Mouse (Mus musculus): ENCODE measurements around the gene Mgat5. TPM values are rescaled to one million over a fixed set of nuclear protein-coding genes. Genes with fewer than 3 reads are reported as not detected.

Mgat5 gene
- polyA plus RNA-seq, 1 experiment from 2014 or later, result 4.6 TPM

DNA sequence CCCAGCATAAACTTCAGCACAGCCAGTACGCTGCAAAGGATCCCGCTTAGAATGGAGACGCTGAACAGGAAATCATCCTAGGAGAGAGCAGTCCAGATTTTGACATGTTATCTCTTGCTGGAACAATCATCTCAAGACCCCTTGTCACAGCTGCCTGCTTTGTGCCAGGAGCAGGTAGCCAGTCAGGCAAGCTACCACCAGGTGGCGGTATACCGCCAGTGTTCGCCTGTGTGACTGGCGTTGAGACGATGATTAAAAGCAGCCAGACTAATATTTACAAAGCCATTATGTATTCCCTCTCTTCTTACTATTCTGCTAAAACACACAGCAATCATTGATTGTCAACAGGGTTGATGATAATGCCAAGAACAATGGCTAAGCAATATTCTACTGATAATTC lies 295.4 kb downstream of the Mgat5 start:
- no peaks in the 10 kb centered on the region for H3K4me1 ChIP-seq (replicated peaks; ENCODE audit: insufficient read depth, low read length)
- no peak overlapping the region for H3K4me3 ChIP-seq (replicated peaks; ENCODE audit: low read depth, low read length)
- H3K9me3 ChIP-seq (replicated peaks; ENCODE audit: low read length), result no peaks in the 10 kb centered on the region
- no peaks in the 10 kb centered on the region for H3K36me3 ChIP-seq (ENCODE audit: insufficient read depth, low read length)
- H3K27me3 ChIP-seq (ENCODE audit: insufficient read depth, low read length), result no peaks in the 10 kb centered on the region; the same call in 1 of the 2 replicates
- TF ChIP-seq CTCF (IDR thresholded peaks at IDR 0.05; ENCODE audit: low read depth), result peak; percentile 94
- no peak overlapping the region for H3K27ac ChIP-seq
- DNase-seq (ENCODE audit: low spot score) (peak; percentile 79), ATAC-seq (replicated peaks; ENCODE audit: low FRiP score, low read depth) (no peak)
- no peak overlapping the region for H3K4me2 ChIP-seq (ENCODE audit: low read length)
- 11% methylated on average over 8 of the region's 8 CpGs for WGBS
- H3K9ac ChIP-seq (ENCODE audit: low read depth, low read length), result no peak overlapping the region

GRCm38 (mm10) chr1:127500701-127501100 lies 295.9 kb downstream of the Mgat5 start:
- Histone ChIP-seq H3K9ac (ENCODE audit: low read depth, low read length) (no peak overlapping the region), H3K9me3 (replicated peaks; ENCODE audit: low read length) (no peaks in the 10 kb centered on the region), H3K27ac (no peak overlapping the region), H3K4me2 (ENCODE audit: low read length) (no peak overlapping the region), H3K27me3 (ENCODE audit: insufficient read depth, low read length) (no peaks in the 10 kb centered on the region; the same call in 1 of the 2 replicates), H3K4me3 (replicated peaks; ENCODE audit: low read depth, low read length) (no peak overlapping the region), H3K36me3 (ENCODE audit: insufficient read depth, low read length) (no peaks in the 10 kb centered on the region), H3K4me1 (replicated peaks; ENCODE audit: insufficient read depth, low read length) (no peaks in the 10 kb centered on the region)
- ATAC-seq (replicated peaks; ENCODE audit: low FRiP score, low read depth) (no peak), DNase-seq (ENCODE audit: low spot score) (no peak)
- no peak for TF ChIP-seq CTCF (IDR thresholded peaks at IDR 0.05; ENCODE audit: low read depth)
- 84% methylated on average over 17 of the region's 17 CpGs for WGBS

DNA sequence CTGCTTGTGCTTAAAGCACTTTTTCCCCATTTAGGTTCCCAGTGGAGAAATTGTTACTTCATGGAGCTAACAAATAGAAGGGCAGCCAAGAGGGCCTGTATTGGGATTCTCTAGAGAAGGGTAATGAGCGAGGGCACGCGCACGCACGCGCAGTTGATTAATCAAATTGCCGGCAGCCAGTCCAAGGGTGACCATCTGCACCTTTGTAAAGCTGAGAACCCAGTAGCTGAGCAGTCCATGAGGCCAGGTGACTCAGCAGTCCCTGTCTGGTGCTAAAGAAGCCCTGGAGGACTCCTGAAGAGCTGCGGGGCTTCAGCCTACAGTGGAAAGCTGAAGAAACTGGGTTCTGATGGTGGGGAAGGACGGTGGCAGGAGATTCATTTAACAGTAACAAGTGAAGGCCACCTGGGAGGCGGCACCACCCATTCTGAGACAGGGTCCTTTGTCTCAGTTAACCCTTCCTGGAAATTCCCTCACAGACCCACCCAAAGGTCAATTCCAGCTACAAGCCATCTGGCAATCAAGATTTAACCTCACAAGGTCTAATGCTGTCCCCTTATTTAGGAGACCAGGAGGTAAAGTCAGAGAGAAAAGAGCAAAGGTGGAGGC lies 302.3 kb downstream of the Mgat5 start:
- ATAC-seq (replicated peaks; ENCODE audit: low FRiP score, low read depth) (no peak), DNase-seq (ENCODE audit: low spot score) (no peak)
- 75% methylated on average over 10 of the region's 10 CpGs for WGBS
- H3K4me2 ChIP-seq (ENCODE audit: low read length), result no peak overlapping the region
- no peaks in the 10 kb centered on the region for H3K4me1 ChIP-seq (replicated peaks; ENCODE audit: insufficient read depth, low read length)
- H3K9ac ChIP-seq (ENCODE audit: low read depth, low read length), result no peak overlapping the region
- H3K27ac ChIP-seq, result no peak overlapping the region
- no peaks in the 10 kb centered on the region for H3K9me3 ChIP-seq (replicated peaks; ENCODE audit: low read length)
- no peaks in the 10 kb centered on the region for H3K27me3 ChIP-seq (ENCODE audit: insufficient read depth, low read length)
- no peaks in the 10 kb centered on the region for H3K36me3 ChIP-seq (ENCODE audit: insufficient read depth, low read length)
- TF ChIP-seq CTCF (IDR thresholded peaks at IDR 0.05; ENCODE audit: low read depth), result no peak
- no peak overlapping the region for H3K4me3 ChIP-seq (replicated peaks; ENCODE audit: low read depth, low read length)

DNA sequence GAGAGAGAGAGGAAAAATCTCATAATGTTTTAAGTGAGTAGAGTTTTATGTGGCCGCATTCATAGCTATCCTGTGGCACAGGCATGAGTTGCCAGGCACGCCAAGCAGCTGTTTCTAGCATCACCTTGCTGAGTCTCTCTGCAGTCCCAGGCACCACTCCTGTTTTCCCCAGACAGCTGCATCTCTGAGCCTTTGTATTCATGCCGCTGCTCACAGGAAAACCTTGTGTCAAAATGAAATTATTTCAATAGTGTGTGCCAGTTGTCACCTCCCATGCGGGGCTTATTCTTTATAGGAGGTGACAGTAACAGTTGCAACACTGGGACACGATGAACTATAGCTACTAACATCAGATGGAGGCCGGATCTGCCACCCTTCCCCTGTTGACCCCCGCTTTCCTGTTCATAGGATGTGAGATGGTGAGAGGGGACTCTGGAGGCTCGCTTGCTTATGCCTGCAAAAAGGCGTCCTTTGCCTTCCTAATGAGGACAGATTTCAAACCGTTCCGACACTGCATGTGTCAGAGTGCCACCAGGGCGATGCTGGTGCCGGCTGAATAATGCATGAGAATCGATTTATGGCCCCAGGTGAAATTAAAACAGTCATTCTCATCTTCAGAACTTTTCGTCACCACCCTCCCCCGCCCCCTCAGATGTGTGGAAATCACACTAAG lies 303.4 kb downstream of the Mgat5 start:
- Histone ChIP-seq H3K4me1 (replicated peaks; ENCODE audit: insufficient read depth, low read length) (no peaks in the 10 kb centered on the region), H3K4me3 (replicated peaks; ENCODE audit: low read depth, low read length) (no peak overlapping the region), H3K27ac (no peak overlapping the region), H3K36me3 (ENCODE audit: insufficient read depth, low read length) (no peaks in the 10 kb centered on the region), H3K4me2 (ENCODE audit: low read length) (no peak overlapping the region), H3K9ac (ENCODE audit: low read depth, low read length) (no peak overlapping the region), H3K9me3 (replicated peaks; ENCODE audit: low read length) (no peaks in the 10 kb centered on the region), H3K27me3 (ENCODE audit: insufficient read depth, low read length) (no peaks in the 10 kb centered on the region)
- WGBS, result 67% methylated on average over 16 of the region's 16 CpGs
- ATAC-seq (replicated peaks; ENCODE audit: low FRiP score, low read depth) (no peak), DNase-seq (ENCODE audit: low spot score) (no peak)
- no peak for TF ChIP-seq CTCF (IDR thresholded peaks at IDR 0.05; ENCODE audit: low read depth)

GRCm38 (mm10) chr1:127508921-127509320 lies 304.1 kb downstream of the Mgat5 start:
- no peak overlapping the region for H3K4me2 ChIP-seq (ENCODE audit: low read length)
- 73% methylated on average over 8 of the region's 8 CpGs for WGBS

GRCm38 (mm10) chr1:127511362-127511761 lies 306.5 kb downstream of the Mgat5 start:
- no peak for TF ChIP-seq CTCF (IDR thresholded peaks at IDR 0.05; ENCODE audit: low read depth)
- 81% methylated on average over 6 of the region's 6 CpGs for WGBS
- DNase-seq (ENCODE audit: low spot score), result no peak
- no peaks in the 10 kb centered on the region for H3K36me3 ChIP-seq (ENCODE audit: insufficient read depth, low read length)
- no peak overlapping the region for H3K4me2 ChIP-seq (ENCODE audit: low read length)
- H3K4me1 ChIP-seq (replicated peaks; ENCODE audit: insufficient read depth, low read length), result no peaks in the 10 kb centered on the region
- no peak for ATAC-seq (replicated peaks; ENCODE audit: low FRiP score, low read depth)
- H3K27me3 ChIP-seq (ENCODE audit: insufficient read depth, low read length), result no peaks in the 10 kb centered on the region
- H3K27ac ChIP-seq, result no peak overlapping the region
- no peak overlapping the region for H3K4me3 ChIP-seq (replicated peaks; ENCODE audit: low read depth, low read length)
- H3K9ac ChIP-seq (ENCODE audit: low read depth, low read length), result no peak overlapping the region
- no peaks in the 10 kb centered on the region for H3K9me3 ChIP-seq (replicated peaks; ENCODE audit: low read length)

More at GRCm38 (mm10) chr1:127508921-127509320, 304.1 kb downstream of the Mgat5 start:
- Histone ChIP-seq H3K27ac (no peak overlapping the region), H3K36me3 (ENCODE audit: insufficient read depth, low read length) (no peaks in the 10 kb centered on the region), H3K9ac (ENCODE audit: low read depth, low read length) (no peak overlapping the region), H3K4me1 (replicated peaks; ENCODE audit: insufficient read depth, low read length) (no peaks in the 10 kb centered on the region), H3K4me3 (replicated peaks; ENCODE audit: low read depth, low read length) (no peak overlapping the region), H3K9me3 (replicated peaks; ENCODE audit: low read length) (no peaks in the 10 kb centered on the region), H3K27me3 (ENCODE audit: insufficient read depth, low read length) (no peaks in the 10 kb centered on the region)
- no peak for ATAC-seq (replicated peaks; ENCODE audit: low FRiP score, low read depth)
- no peak for TF ChIP-seq CTCF (IDR thresholded peaks at IDR 0.05; ENCODE audit: low read depth)
- no peak for DNase-seq (ENCODE audit: low spot score)
